Mouse (Mus musculus): ENCODE data around the gene Ggt5.

Gene Ggt5

GRCm38 (mm10) chr10:75661381-75661780, 72.2 kb downstream of the Ggt5 start:
- DNase-seq, result no peak

GRCm38 (mm10) chr10:75661876-75662275, 72.7 kb downstream of the Ggt5 start:
- DNase-seq, result no peak

DNA sequence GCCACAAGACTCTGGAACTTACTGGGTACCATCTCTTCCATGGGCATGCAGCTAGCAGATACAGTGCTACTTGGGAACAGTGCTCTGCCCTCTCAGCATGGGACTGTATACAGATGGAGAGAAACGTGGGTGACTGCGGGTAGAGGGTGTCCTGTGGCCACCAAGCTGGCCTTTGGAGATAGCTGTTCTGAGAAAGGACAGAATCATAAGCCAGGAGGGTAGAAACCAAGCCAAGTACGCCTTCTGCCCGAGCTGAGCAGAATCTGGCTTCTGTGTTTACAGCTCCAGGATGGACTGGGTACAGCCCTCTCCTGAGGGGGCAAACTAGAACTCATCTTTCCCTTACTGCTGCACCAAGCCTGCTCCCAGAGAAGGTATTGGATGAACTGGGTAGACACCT, 73.4 kb downstream of the Ggt5 start:
- DNase-seq, result no peak

GRCm38 (mm10) chr10:75664673-75665270, 75.6 kb downstream of the Ggt5 start:
- DNase-seq, result no peak

GRCm38 (mm10) chr10:75666451-75667030, 77.4 kb downstream of the Ggt5 start:
- no peak for DNase-seq

All from lung, adult 18-20 months (tissue).